Mouse (Mus musculus) stomach, postnatal 0 days (tissue): ENCODE measurements around the gene Kti12. TPM values are rescaled to one million over a fixed set of nuclear protein-coding genes. Genes with fewer than 3 reads are reported as not detected.

Source experiments
- ATAC-seq: fragments of 200-750 bp; cut with Nextera tagmentation; 2 replicates; pipeline ENCODE4 v1.8.0; 2017; ENCODE audit not compliant: low FRiP score, low TSS enrichment
- DNase-seq: peaks from one replicate; pipeline ENCODE4 v3.0.0-alpha.2; 2016; ENCODE audit warnings: low spot score
- H3K27ac ChIP-seq: fragments of 300-500 bp; sonication (generic); replicated peaks from 2 replicates; pipeline ENCODE4 v1.5.1; 2014; ENCODE audit warnings: mild to moderate bottlenecking, control low read depth
- H3K27me3 ChIP-seq: fragments of 300-500 bp; sonication (generic); 2 replicates; pipeline ENCODE4 v1.6.1; 2014; ENCODE audit warnings: low read length; ENCODE audit not compliant: control insufficient read depth, insufficient read depth
- H3K36me3 ChIP-seq: fragments of 300-500 bp; sonication (generic); 2 replicates; pipeline ENCODE4 v1.6.1; 2014; ENCODE audit warnings: low read length, mixed read lengths; ENCODE audit not compliant: control insufficient read depth, insufficient read depth
- H3K4me1 ChIP-seq: fragments of 300-500 bp; sonication (generic); replicated peaks from 2 replicates; pipeline ENCODE4 v1.6.1; 2014; ENCODE audit warnings: antibody characterized with exemption; ENCODE audit not compliant: control insufficient read depth, insufficient read depth
- H3K4me2 ChIP-seq: fragments of 300-500 bp; sonication (generic); replicated peaks from 2 replicates; pipeline ENCODE4 v1.6.1; 2014; ENCODE audit warnings: low read depth, mild to moderate bottlenecking, control low read depth, moderate library complexity
- H3K4me3 ChIP-seq: fragments of 300-500 bp; sonication (generic); 2 replicates; pipeline ENCODE4 v1.5.1; 2014; ENCODE audit warnings: low read depth, low read length, control low read depth
- H3K9ac ChIP-seq: fragments of 300-500 bp; sonication (generic); 2 replicates; pipeline ENCODE4 v1.6.1; 2014; ENCODE audit warnings: mild to moderate bottlenecking, low read length, control low read depth, mixed read lengths
- H3K9me3 ChIP-seq: fragments of 300-500 bp; sonication (generic); 2 replicates; pipeline ENCODE4 v1.6.1; 2016; ENCODE audit warnings: low read length; ENCODE audit not compliant: control insufficient read depth
- CTCF ChIP-seq: IDR thresholded peaks from 2 replicates; pipeline ENCODE4 v1.5.1; 2016; ENCODE audit warnings: antibody characterized with exemption, low read depth, mild to moderate bottlenecking, moderate library complexity
- EP300 ChIP-seq: optimal IDR thresholded peaks from 2 replicates; pipeline ENCODE3; 2016; ENCODE audit warnings: antibody characterized with exemption
- WGBS: fragments of 180-500 bp; shearing (Covaris S2); extraction: QIAGEN DNeasy Blood & Tissue Kit; methylation state at CpG from one replicate; pipeline ENCODE4 v1.1.7; 2014; 5-methylcytosine and 5-hydroxymethylcytosine counted together
- polyA plus RNA-seq: library from polyadenylated mRNA; unstranded; fragments of >200 nt; fragmentation: Nextera tagmentation; extraction: Ambion mirVana; gene quantifications from 2 replicates; pipeline ENCODE4 v1.2.1, GENCODE M21; 2015

The Kti12 gene
- polyA plus RNA-seq, 1 experiment from 2014 or later: 30.9 TPM

- WGBS: 83% methylated on average over 6 of the region's 6 CpGs
- no peak overlapping the region for H3K27ac ChIP-seq
- H3K9ac ChIP-seq: no peak overlapping the region
- DNase-seq (no peak), ATAC-seq (no peak)
- H3K9me3 ChIP-seq: no peaks in the 10 kb centered on the region
- TF ChIP-seq CTCF: no peak
- no peak for TF ChIP-seq EP300
- no peak overlapping the region for H3K4me2 ChIP-seq
- no peaks in the 10 kb centered on the region for H3K36me3 ChIP-seq
- H3K27me3 ChIP-seq: no peaks in the 10 kb centered on the region
- H3K4me3 ChIP-seq: no peak overlapping the region
- no peaks in the 10 kb centered on the region for H3K4me1 ChIP-seq
Observed at GRCm38 (mm10) chr4:108877901-108878300, 30.3 kb downstream of the Kti12 start.

GRCm38 (mm10) chr4:108878963-108879822 lies 31.6 kb downstream of the Kti12 start, which contains the start of gene Rab3b:
Rab3b (plus strand) TSS chr4:108879063.
- H3K27ac ChIP-seq: no peak within 1 kb of the TSS
- no peaks in the 10 kb centered on the region for H3K36me3 ChIP-seq
- no peaks in the 10 kb centered on the region for H3K27me3 ChIP-seq
- ATAC-seq (peak; percentile 87), DNase-seq (peak; percentile 85)
- H3K4me1 ChIP-seq: no peaks in the 10 kb centered on the region
- peak within 1 kb of the TSS; percentile 91 for H3K4me2 ChIP-seq
- peak within 1 kb of the TSS; percentile 58 for H3K9ac ChIP-seq
- H3K9me3 ChIP-seq: no peaks in the 10 kb centered on the region
- TF ChIP-seq CTCF (no peak), EP300 (no peak)
- peak within 1 kb of the TSS; percentile 51 for H3K4me3 ChIP-seq
- WGBS: under 1% methylated on average over 46 of the region's 46 CpGs

DNA sequence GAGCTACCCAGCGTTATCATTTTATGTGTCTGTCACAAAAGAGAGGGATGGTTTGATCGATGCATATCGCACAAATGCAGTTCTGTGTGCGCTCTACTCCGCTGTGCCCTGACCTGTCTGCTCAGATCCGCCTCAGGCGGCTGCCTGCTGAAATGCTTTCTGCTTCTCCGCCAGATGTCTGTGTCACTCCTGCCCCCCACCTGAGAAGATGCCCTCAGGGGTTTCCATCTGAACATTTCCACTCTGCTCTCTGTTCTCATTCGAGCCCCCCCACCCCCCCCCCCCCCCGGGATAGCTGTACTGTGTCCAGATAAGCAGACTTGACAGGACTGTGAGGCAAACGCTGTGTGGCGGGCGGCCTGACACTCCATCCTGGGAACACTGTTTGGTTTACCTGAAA lies 36.2 kb downstream of the Kti12 start:
- Histone ChIP-seq H3K27ac (no peak overlapping the region), H3K9ac (no peak overlapping the region), H3K4me1 (no peaks in the 10 kb centered on the region), H3K9me3 (no peaks in the 10 kb centered on the region), H3K36me3 (no peaks in the 10 kb centered on the region), H3K4me3 (no peak overlapping the region), H3K4me2 (no peak overlapping the region), H3K27me3 (no peaks in the 10 kb centered on the region)
- WGBS: 53% methylated on average over 13 of the region's 13 CpGs
- ATAC-seq (no peak), DNase-seq (no peak)
- TF ChIP-seq CTCF (no peak), EP300 (no peak)

GRCm38 (mm10) chr4:108887456-108887855 lies 39.9 kb downstream of the Kti12 start:
- DNase-seq (no peak), ATAC-seq (no peak)
- Histone ChIP-seq H3K4me1 (no peaks in the 10 kb centered on the region), H3K36me3 (no peaks in the 10 kb centered on the region; the same call in 1 of the 2 replicates), H3K9me3 (no peaks in the 10 kb centered on the region), H3K4me3 (no peak overlapping the region), H3K4me2 (no peak overlapping the region), H3K27ac (no peak overlapping the region), H3K27me3 (no peaks in the 10 kb centered on the region), H3K9ac (no peak overlapping the region)
- TF ChIP-seq EP300 (no peak), CTCF (no peak)
- WGBS: 49% methylated on average over 4 of the region's 4 CpGs

GRCm38 (mm10) chr4:108890876-108891275 lies 43.3 kb downstream of the Kti12 start:
- TF ChIP-seq CTCF (no peak), EP300 (no peak)
- DNase-seq (no peak), ATAC-seq (no peak)
- Histone ChIP-seq H3K27ac (no peak overlapping the region), H3K9me3 (no peaks in the 10 kb centered on the region), H3K27me3 (no peaks in the 10 kb centered on the region), H3K4me2 (no peak overlapping the region), H3K9ac (no peak overlapping the region), H3K36me3 (no peaks in the 10 kb centered on the region; the same call in 1 of the 2 replicates), H3K4me1 (no peaks in the 10 kb centered on the region), H3K4me3 (no peak overlapping the region)
- 87% methylated on average over 6 of the region's 6 CpGs for WGBS

Other genes starting within 250 kb of the Kti12 start
- gene Cc2d1b, start 227.8 kb upstream of the Kti12 start, polyA plus RNA-seq: 20.9 and 23.1 TPM in 2 replicates
- gene 3110021N24Rik, start 128.1 kb upstream of the Kti12 start, polyA plus RNA-seq: 0.99 and 1.1 TPM in 2 replicates
- gene Zfyve9, start 67.0 kb upstream of the Kti12 start, polyA plus RNA-seq: 2.6 and 3.0 TPM in 2 replicates
- 114 TPM in 2 replicates for gene Btf3l4, start 14.2 kb upstream of the Kti12 start, polyA plus RNA-seq
- gene Txndc12, start 13.2 kb upstream of the Kti12 start, polyA plus RNA-seq: 64.0 and 66.7 TPM in 2 replicates
- gene A730015C16Rik, start 834 bp downstream of the Kti12 start, polyA plus RNA-seq: 0.38 and 0.99 TPM in 2 replicates
- gene Rab3b, start 31.3 kb downstream of the Kti12 start, polyA plus RNA-seq: 11.6 and 11.9 TPM in 2 replicates
- 53.5 and 62.0 TPM in 2 replicates for gene Nrd1, start 152.9 kb downstream of the Kti12 start, polyA plus RNA-seq